Mouse (Mus musculus) liver, embryonic 11.5 days (tissue): ENCODE results near the gene Csrp2. TPM values are rescaled to one million over a fixed set of nuclear protein-coding genes. Genes with fewer than 3 reads are reported as not detected.

Source experiments
- ATAC-seq: fragments of 200-750 bp; cut with Nextera tagmentation; replicated peaks from 2 replicates; pipeline ENCODE4 v1.8.0; 2017; ENCODE audit warnings: moderate number of reproducible peaks, mild to moderate bottlenecking, moderate TSS enrichment, moderate library complexity; ENCODE audit not compliant: low FRiP score
- DNase-seq: peaks from one replicate; pipeline ENCODE4 v3.0.0-alpha.2; 2017; ENCODE audit warnings: low spot score
- H3K27ac ChIP-seq: fragments of 300-500 bp; sonication (generic); 2 replicates; pipeline ENCODE4 v1.5.1; 2014; ENCODE audit warnings: mild to moderate bottlenecking, low read depth, low read length, control low read depth
- H3K27me3 ChIP-seq: fragments of 300-500 bp; sonication (generic); replicated peaks from 2 replicates; pipeline ENCODE4 v1.6.1; 2014; ENCODE audit warnings: low read length, mixed read lengths; ENCODE audit not compliant: control insufficient read depth, insufficient read depth
- H3K36me3 ChIP-seq: fragments of 300-500 bp; sonication (generic); 2 replicates; pipeline ENCODE4 v1.6.1; 2014; ENCODE audit warnings: mild to moderate bottlenecking, low read length, moderate library complexity, mixed read lengths; ENCODE audit not compliant: control insufficient read depth, insufficient read depth
- H3K4me1 ChIP-seq: fragments of 300-500 bp; sonication (generic); replicated peaks from 2 replicates; pipeline ENCODE4 v1.6.1; 2014; ENCODE audit warnings: low read length, mixed read lengths; ENCODE audit not compliant: control insufficient read depth, insufficient read depth
- H3K4me2 ChIP-seq: fragments of 300-500 bp; sonication (generic); 2 replicates; pipeline ENCODE4 v1.6.1; 2014; ENCODE audit warnings: mild to moderate bottlenecking, control low read depth, moderate library complexity
- H3K4me3 ChIP-seq: fragments of 300-500 bp; sonication (generic); 2 replicates; pipeline ENCODE4 v1.5.1; 2014; ENCODE audit warnings: low read depth, low read length, control low read depth
- H3K9ac ChIP-seq: fragments of 300-500 bp; sonication (generic); 2 replicates; pipeline ENCODE4 v1.6.1; 2014; ENCODE audit warnings: low read depth, low read length, control low read depth
- H3K9me3 ChIP-seq: fragments of 300-500 bp; sonication (generic); 2 replicates; pipeline ENCODE4 v1.6.1; 2016; ENCODE audit warnings: low read length, inconsistent platforms, mixed read lengths; ENCODE audit not compliant: control insufficient read depth
- WGBS: fragments of 180-500 bp; shearing (Covaris S2); extraction: QIAGEN DNeasy Blood & Tissue Kit; methylation state at CpG from one replicate; pipeline ENCODE4 v1.1.7; 2014; 5-methylcytosine and 5-hydroxymethylcytosine counted together
- polyA plus RNA-seq: library from polyadenylated mRNA; unstranded; fragments of >200 nt; fragmentation: Nextera tagmentation; extraction: Ambion mirVana; gene quantifications from 2 replicates; pipeline ENCODE4 v1.2.1, GENCODE M21; 2014

Csrp2 gene
- polyA plus RNA-seq, 1 experiment from 2014 or later, result 72.4 TPM

DNA sequence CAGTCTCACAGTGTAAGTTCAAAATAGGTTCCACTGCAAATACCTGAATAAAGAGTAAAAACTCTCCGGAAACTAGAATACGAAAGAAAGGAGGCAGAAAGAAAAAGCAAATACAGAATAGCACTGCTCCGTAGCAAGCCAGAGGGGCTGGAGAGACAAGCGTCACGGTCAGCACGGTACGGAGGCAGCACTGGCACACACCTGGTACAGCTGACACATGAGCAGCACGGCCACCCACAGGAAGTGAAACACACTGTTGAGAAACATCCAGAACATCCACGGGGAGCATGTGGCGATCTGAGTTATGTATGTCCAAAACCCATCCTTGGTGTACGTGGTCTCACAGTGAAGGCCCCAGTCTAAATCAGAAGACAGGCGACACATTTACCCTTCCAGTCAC lies 26.4 kb downstream of the Csrp2 start:
- Histone ChIP-seq H3K27ac (no peak overlapping the region), H3K36me3 (peaks cover 10% of the 10 kb centered on the region; the same call in 1 of the 2 replicates), H3K4me1 (no peaks in the 10 kb centered on the region), H3K9ac (no peak overlapping the region), H3K9me3 (no peaks in the 10 kb centered on the region), H3K4me3 (no peak overlapping the region), H3K4me2 (no peak overlapping the region), H3K27me3 (no peaks in the 10 kb centered on the region)
- no peak for ATAC-seq
- no peak for DNase-seq
- WGBS, result 92% methylated on average over 12 of the region's 12 CpGs

GRCm38 (mm10) chr10:110947574-110947973 lies 28.0 kb downstream of the Csrp2 start:
- Histone ChIP-seq H3K9me3 (no peaks in the 10 kb centered on the region), H3K36me3 (peaks cover 8% of the 10 kb centered on the region; the same call in 1 of the 2 replicates), H3K4me3 (no peak overlapping the region), H3K4me1 (no peaks in the 10 kb centered on the region), H3K9ac (no peak overlapping the region), H3K4me2 (no peak overlapping the region), H3K27me3 (no peaks in the 10 kb centered on the region), H3K27ac (no peak overlapping the region)
- ATAC-seq, result no peak
- 85% methylated on average over 4 of the region's 4 CpGs for WGBS
- no peak for DNase-seq

GRCm38 (mm10) chr10:110951112-110951511 lies 31.5 kb downstream of the Csrp2 start:
- Histone ChIP-seq H3K36me3 (peaks cover 6% of the 10 kb centered on the region; the same call in 1 of the 2 replicates), H3K27me3 (no peaks in the 10 kb centered on the region)
- WGBS, result 72% methylated on average over 1 of the region's 1 CpGs

DNA sequence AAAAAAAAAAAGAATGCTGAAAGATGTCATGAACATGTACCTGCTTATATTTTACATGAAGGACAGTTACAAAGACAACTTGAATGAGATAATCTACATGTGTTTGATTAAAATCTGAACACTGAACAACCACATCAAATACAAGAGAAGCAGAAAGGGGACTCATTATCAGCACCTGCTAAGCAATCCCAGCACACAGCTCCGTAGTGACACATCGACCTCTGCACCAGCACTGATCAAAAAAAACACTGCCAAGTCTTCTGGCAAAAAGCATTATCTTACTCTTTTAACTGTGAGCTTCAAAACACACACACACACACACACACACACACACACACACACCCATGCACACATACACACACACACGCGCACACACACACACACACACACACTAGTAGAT lies 32.2 kb downstream of the Csrp2 start:
- no peak for DNase-seq
- Histone ChIP-seq H3K27ac (no peak overlapping the region), H3K4me1 (no peaks in the 10 kb centered on the region), H3K36me3 (peaks cover 6% of the 10 kb centered on the region; the same call in 1 of the 2 replicates), H3K9ac (no peak overlapping the region), H3K4me3 (no peak overlapping the region), H3K27me3 (no peaks in the 10 kb centered on the region), H3K9me3 (no peaks in the 10 kb centered on the region), H3K4me2 (no peak overlapping the region)
- WGBS, result 74% methylated on average over 4 of the region's 4 CpGs
- ATAC-seq, result no peak

More at GRCm38 (mm10) chr10:110951112-110951511, 31.5 kb downstream of the Csrp2 start:
- no peak overlapping the region for H3K4me3 ChIP-seq
- no peak overlapping the region for H3K4me2 ChIP-seq
- H3K4me1 ChIP-seq, result no peaks in the 10 kb centered on the region
- no peak overlapping the region for H3K27ac ChIP-seq
- no peak for DNase-seq
- no peak for ATAC-seq
- H3K9ac ChIP-seq, result no peak overlapping the region
- no peaks in the 10 kb centered on the region for H3K9me3 ChIP-seq

DNA sequence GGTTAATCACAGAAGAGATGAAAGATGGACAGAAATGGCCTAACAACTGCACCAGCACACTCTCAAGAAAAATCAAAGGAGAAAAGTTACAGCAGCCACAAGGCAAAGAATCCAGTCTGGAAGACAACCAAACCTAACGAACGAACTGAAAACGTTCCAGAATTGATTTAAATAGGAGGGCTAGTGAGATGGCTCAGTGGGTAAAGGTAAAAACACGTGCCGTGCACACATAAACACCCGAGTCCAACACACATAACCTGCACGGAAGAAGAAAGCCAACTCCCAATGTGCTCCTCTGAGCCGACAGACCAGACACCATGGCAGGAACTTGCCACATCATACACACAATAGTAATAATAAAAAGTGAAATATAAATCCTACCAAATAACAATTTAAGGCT lies 32.7 kb downstream of the Csrp2 start:
- ATAC-seq (no peak), DNase-seq (no peak)
- Histone ChIP-seq H3K9ac (no peak overlapping the region), H3K4me2 (no peak overlapping the region), H3K36me3 (peaks cover 7% of the 10 kb centered on the region; the same call in 1 of the 2 replicates), H3K4me3 (no peak overlapping the region), H3K4me1 (no peaks in the 10 kb centered on the region), H3K9me3 (no peaks in the 10 kb centered on the region), H3K27me3 (no peaks in the 10 kb centered on the region), H3K27ac (no peak overlapping the region)
- WGBS, result 84% methylated on average over 8 of the region's 8 CpGs

DNA sequence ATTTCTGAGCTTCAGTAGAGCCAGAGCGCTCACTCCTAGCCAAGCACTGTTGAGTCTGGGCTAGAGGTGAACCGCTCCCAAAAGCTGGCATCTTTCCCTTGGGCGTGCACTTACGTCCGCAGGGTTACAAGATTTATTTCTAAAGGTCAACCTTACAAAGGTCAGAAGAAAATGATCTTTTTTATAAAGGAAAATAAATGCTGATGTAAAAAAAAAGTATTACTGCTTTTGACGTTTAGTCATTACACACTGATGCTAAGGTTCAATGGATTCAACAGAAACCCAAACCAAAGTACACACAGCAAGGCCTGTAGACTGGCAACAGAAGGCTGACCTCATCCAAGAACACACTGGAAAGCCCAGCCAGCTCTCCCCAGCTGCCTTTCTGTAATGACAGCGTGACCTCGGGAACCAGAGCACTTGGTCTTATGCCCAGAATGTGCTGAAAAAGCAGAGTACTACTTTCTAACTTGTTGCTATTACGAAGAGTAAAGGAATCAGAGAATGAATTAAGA lies 33.4 kb downstream of the Csrp2 start:
- Histone ChIP-seq H3K9ac (no peak overlapping the region), H3K9me3 (no peaks in the 10 kb centered on the region), H3K4me1 (no peaks in the 10 kb centered on the region), H3K4me2 (no peak overlapping the region), H3K4me3 (no peak overlapping the region), H3K27me3 (no peaks in the 10 kb centered on the region), H3K27ac (no peak overlapping the region), H3K36me3 (peaks cover 5% of the 10 kb centered on the region; the same call in 1 of the 2 replicates)
- WGBS, result 91% methylated on average over 9 of the region's 9 CpGs
- DNase-seq, result no peak
- no peak for ATAC-seq

GRCm38 (mm10) chr10:110958879-110959278 lies 39.3 kb downstream of the Csrp2 start:
- WGBS, result 91% methylated on average over 6 of the region's 6 CpGs

GRCm38 (mm10) chr10:110959781-110960180 lies 40.2 kb downstream of the Csrp2 start:
- no peaks in the 10 kb centered on the region for H3K4me1 ChIP-seq
- WGBS, result 90% methylated on average over 8 of the region's 8 CpGs
- no peak overlapping the region for H3K4me2 ChIP-seq
- no peak overlapping the region for H3K4me3 ChIP-seq
- H3K27ac ChIP-seq, result no peak overlapping the region
- H3K9me3 ChIP-seq, result no peaks in the 10 kb centered on the region
- H3K9ac ChIP-seq, result no peak overlapping the region
- DNase-seq (no peak), ATAC-seq (no peak)
- peaks cover 2% of the 10 kb centered on the region; the same call in 1 of the 2 replicates for H3K36me3 ChIP-seq
- H3K27me3 ChIP-seq, result no peaks in the 10 kb centered on the region

More at GRCm38 (mm10) chr10:110958879-110959278, 39.3 kb downstream of the Csrp2 start:
- no peaks in the 10 kb centered on the region for H3K27me3 ChIP-seq
- no peaks in the 10 kb centered on the region for H3K4me1 ChIP-seq
- H3K27ac ChIP-seq, result no peak overlapping the region
- H3K4me2 ChIP-seq, result no peak overlapping the region
- no peak overlapping the region for H3K9ac ChIP-seq
- ATAC-seq, result no peak
- H3K4me3 ChIP-seq, result no peak overlapping the region
- DNase-seq, result no peak
- H3K36me3 ChIP-seq, result peaks cover 2% of the 10 kb centered on the region; the same call in 1 of the 2 replicates
- H3K9me3 ChIP-seq, result no peaks in the 10 kb centered on the region

GRCm38 (mm10) chr10:110960841-110961240 lies 41.3 kb downstream of the Csrp2 start:
- ATAC-seq (no peak), DNase-seq (no peak)
- H3K36me3 ChIP-seq, result peaks cover 6% of the 10 kb centered on the region; the same call in 1 of the 2 replicates
- no peak overlapping the region for H3K27ac ChIP-seq
- no peaks in the 10 kb centered on the region for H3K9me3 ChIP-seq
- no peak overlapping the region for H3K4me3 ChIP-seq
- WGBS, result 87% methylated on average over 6 of the region's 6 CpGs
- no peak overlapping the region for H3K4me2 ChIP-seq
- no peaks in the 10 kb centered on the region for H3K27me3 ChIP-seq
- H3K4me1 ChIP-seq, result no peaks in the 10 kb centered on the region
- H3K9ac ChIP-seq, result no peak overlapping the region
